Mouse (Mus musculus) liver, postnatal 0 days (tissue): ENCODE results near the gene Thsd7a. TPM values are rescaled to one million over a fixed set of nuclear protein-coding genes. Genes with fewer than 3 reads are reported as not detected.
A peak's percentile ranks its signal among the peaks of the same experiment; 100 is the strongest.

Experiments
- ATAC-seq: fragments of 200-750 bp; cut with Nextera tagmentation; 2 replicates; pipeline ENCODE4 v1.8.0; 2017; ENCODE audit warnings: mild to moderate bottlenecking, moderate library complexity
- DNase-seq: peaks from one replicate; pipeline ENCODE4 v3.0.0-alpha.2; 2016
- H3K27ac ChIP-seq: fragments of 300-500 bp; sonication (generic); 2 replicates; pipeline ENCODE4 v1.5.1; 2014; ENCODE audit warnings: antibody characterized with exemption, moderate library complexity, mild to moderate bottlenecking, low read depth
- H3K27me3 ChIP-seq: fragments of 300-500 bp; sonication (generic); 2 replicates; pipeline ENCODE4 v1.6.1; 2014; ENCODE audit warnings: low read length, control low read depth, mixed read lengths; ENCODE audit not compliant: insufficient read depth
- H3K36me3 ChIP-seq: fragments of 300-500 bp; sonication (generic); replicated peaks from 2 replicates; pipeline ENCODE4 v1.6.1; 2014; ENCODE audit warnings: mild to moderate bottlenecking, control low read depth, low read length, moderate library complexity, mixed read lengths; ENCODE audit not compliant: insufficient read depth
- H3K4me1 ChIP-seq: fragments of 300-500 bp; sonication (generic); 2 replicates; pipeline ENCODE4 v1.6.1; 2014; ENCODE audit warnings: antibody characterized with exemption, mild to moderate bottlenecking, control low read depth; ENCODE audit not compliant: insufficient read depth
- H3K4me2 ChIP-seq: fragments of 300-500 bp; sonication (generic); 2 replicates; pipeline ENCODE4 v1.6.1; 2014; ENCODE audit warnings: low read depth, mild to moderate bottlenecking, low read length, moderate library complexity, mixed read lengths
- H3K4me3 ChIP-seq: fragments of 300-500 bp; sonication (generic); 2 replicates; pipeline ENCODE4 v1.5.1; 2014; ENCODE audit warnings: low read depth, low read length
- H3K9ac ChIP-seq: fragments of 300-500 bp; sonication (generic); replicated peaks from 2 replicates; pipeline ENCODE4 v1.6.1; 2014; ENCODE audit warnings: mild to moderate bottlenecking, moderate library complexity
- H3K9me3 ChIP-seq: fragments of 300-500 bp; sonication (generic); 2 replicates; pipeline ENCODE4 v1.6.1; 2016; ENCODE audit warnings: mild to moderate bottlenecking, control low read depth, low read length, mixed read lengths
- CTCF ChIP-seq: sonication (generic); IDR thresholded peaks from 2 replicates; pipeline ENCODE4 v1.5.1; 2016; ENCODE audit warnings: antibody characterized with exemption, low read depth
- EP300 ChIP-seq: IDR thresholded peaks from 2 replicates; pipeline ENCODE4 v1.6.1; 2016; ENCODE audit warnings: antibody characterized with exemption, low read depth, mild to moderate bottlenecking
- WGBS: fragments of 180-500 bp; shearing (Covaris S2); extraction: QIAGEN DNeasy Blood & Tissue Kit; methylation state at CpG from one replicate; pipeline ENCODE4 v1.1.7; 2014; ENCODE audit not compliant: insufficient replicate concordance; 5-methylcytosine and 5-hydroxymethylcytosine counted together
- polyA plus RNA-seq: library from polyadenylated mRNA; unstranded; fragments of >200 nt; fragmentation: Nextera tagmentation; extraction: Ambion mirVana; gene quantifications from 2 replicates; pipeline ENCODE4 v1.2.1, GENCODE M21; 2015

The Thsd7a gene
- polyA plus RNA-seq, 1 experiment from 2014 or later: 0.33 TPM

- H3K27me3 ChIP-seq: no peaks in the 10 kb centered on the region
- DNase-seq (no peak), ATAC-seq (no peak)
- no peak overlapping the region for H3K4me2 ChIP-seq
- H3K9ac ChIP-seq: no peak overlapping the region
- WGBS: 74% methylated on average over 2 of the region's 2 CpGs
- H3K4me1 ChIP-seq: no peaks in the 10 kb centered on the region
- no peak for TF ChIP-seq EP300
- no peak for TF ChIP-seq CTCF
- H3K27ac ChIP-seq: no peak overlapping the region
- H3K9me3 ChIP-seq: no peaks in the 10 kb centered on the region
- H3K4me3 ChIP-seq: no peak overlapping the region
- no peaks in the 10 kb centered on the region for H3K36me3 ChIP-seq
Measured at GRCm38 (mm10) chr6:12445486-12445885, 303.7 kb downstream of the Thsd7a start.

- Histone ChIP-seq H3K27me3 (no peaks in the 10 kb centered on the region), H3K36me3 (no peaks in the 10 kb centered on the region), H3K27ac (no peak overlapping the region), H3K4me1 (no peaks in the 10 kb centered on the region), H3K9me3 (no peaks in the 10 kb centered on the region), H3K9ac (no peak overlapping the region), H3K4me2 (no peak overlapping the region), H3K4me3 (no peak overlapping the region)
- DNase-seq (no peak), ATAC-seq (no peak)
- TF ChIP-seq CTCF: no peak
- TF ChIP-seq EP300: no peak
Measured at GRCm38 (mm10) chr6:12439561-12439960, 309.6 kb downstream of the Thsd7a start.

DNA sequence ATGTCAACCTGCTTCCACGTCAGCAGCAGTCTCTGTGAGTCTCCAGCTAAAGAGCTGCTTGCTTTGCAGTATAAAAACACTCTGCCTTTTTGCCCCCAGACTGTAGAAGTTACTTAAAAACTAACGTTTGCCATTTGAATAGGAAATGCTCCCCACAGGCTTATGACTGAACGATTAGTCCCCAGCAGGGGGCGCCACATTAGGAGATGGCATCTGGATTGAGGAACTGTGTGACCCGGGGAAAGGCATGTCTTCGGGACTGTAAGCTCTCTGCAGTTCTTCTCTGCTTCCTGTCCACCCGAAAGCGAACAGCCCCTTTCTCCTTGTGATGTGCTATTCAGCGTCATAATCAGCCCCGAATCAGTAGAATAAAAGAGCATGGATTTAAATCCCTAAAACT, 330.1 kb downstream of the Thsd7a start:
- DNase-seq: no peak
- TF ChIP-seq EP300 (no peak), CTCF (peak; percentile 24; the same call in 1 of the 2 replicates)
- no peaks in the 10 kb centered on the region for H3K9me3 ChIP-seq
- no peak overlapping the region for H3K9ac ChIP-seq
- H3K36me3 ChIP-seq: no peaks in the 10 kb centered on the region
- H3K4me2 ChIP-seq: no peak overlapping the region
- H3K27me3 ChIP-seq: no peaks in the 10 kb centered on the region
- H3K27ac ChIP-seq: no peak overlapping the region
- no peaks in the 10 kb centered on the region for H3K4me1 ChIP-seq
- ATAC-seq: no peak
- WGBS: 79% methylated on average over 10 of the region's 10 CpGs
- no peak overlapping the region for H3K4me3 ChIP-seq

- Histone ChIP-seq H3K9ac (no peak overlapping the region), H3K9me3 (no peaks in the 10 kb centered on the region), H3K27ac (no peak overlapping the region), H3K27me3 (no peaks in the 10 kb centered on the region), H3K4me3 (no peak overlapping the region), H3K4me2 (no peak overlapping the region), H3K36me3 (no peaks in the 10 kb centered on the region), H3K4me1 (no peaks in the 10 kb centered on the region)
- TF ChIP-seq EP300 (no peak), CTCF (no peak)
- ATAC-seq (no peak), DNase-seq (no peak)
- WGBS: 59% methylated on average over 4 of the region's 4 CpGs
Measured at GRCm38 (mm10) chr6:12416976-12417375, 332.2 kb downstream of the Thsd7a start.

DNA sequence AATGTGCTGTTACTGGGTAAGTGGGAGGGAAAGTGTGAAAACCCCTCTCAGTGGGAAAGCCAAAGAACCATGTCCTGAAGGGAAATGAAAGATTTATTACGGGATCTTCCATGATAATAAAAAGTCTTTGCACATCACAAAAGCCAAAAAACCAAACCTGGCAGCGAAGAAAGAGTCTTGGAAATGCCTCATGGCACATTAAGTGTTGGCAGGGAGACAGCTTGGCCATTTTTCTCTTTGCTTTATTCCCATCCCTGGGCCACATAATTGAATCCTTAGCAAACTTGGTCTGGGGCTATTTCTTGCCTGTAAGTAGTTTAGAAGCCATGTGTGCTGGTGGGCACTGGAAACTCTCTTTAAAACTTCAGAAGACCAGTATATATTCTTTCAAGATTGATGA, 344.8 kb downstream of the Thsd7a start:
- Histone ChIP-seq H3K27me3 (no peaks in the 10 kb centered on the region), H3K36me3 (no peaks in the 10 kb centered on the region), H3K9ac (no peak overlapping the region), H3K27ac (no peak overlapping the region), H3K4me1 (no peaks in the 10 kb centered on the region), H3K4me3 (no peak overlapping the region), H3K9me3 (no peaks in the 10 kb centered on the region), H3K4me2 (no peak overlapping the region)
- TF ChIP-seq EP300: no peak
- no peak for TF ChIP-seq CTCF
- no peak for DNase-seq
- ATAC-seq: no peak
- 75% methylated on average over 2 of the region's 2 CpGs for WGBS

- WGBS: 86% methylated on average over 1 of the region's 1 CpGs
- DNase-seq (no peak), ATAC-seq (no peak)
- Histone ChIP-seq H3K4me1 (no peaks in the 10 kb centered on the region), H3K4me3 (no peak overlapping the region), H3K27ac (no peak overlapping the region), H3K9ac (no peak overlapping the region), H3K9me3 (no peaks in the 10 kb centered on the region), H3K4me2 (no peak overlapping the region), H3K27me3 (no peaks in the 10 kb centered on the region), H3K36me3 (no peaks in the 10 kb centered on the region)
- TF ChIP-seq EP300 (no peak), CTCF (no peak)
Measured at GRCm38 (mm10) chr6:12402996-12403395, 346.2 kb downstream of the Thsd7a start.

DNA sequence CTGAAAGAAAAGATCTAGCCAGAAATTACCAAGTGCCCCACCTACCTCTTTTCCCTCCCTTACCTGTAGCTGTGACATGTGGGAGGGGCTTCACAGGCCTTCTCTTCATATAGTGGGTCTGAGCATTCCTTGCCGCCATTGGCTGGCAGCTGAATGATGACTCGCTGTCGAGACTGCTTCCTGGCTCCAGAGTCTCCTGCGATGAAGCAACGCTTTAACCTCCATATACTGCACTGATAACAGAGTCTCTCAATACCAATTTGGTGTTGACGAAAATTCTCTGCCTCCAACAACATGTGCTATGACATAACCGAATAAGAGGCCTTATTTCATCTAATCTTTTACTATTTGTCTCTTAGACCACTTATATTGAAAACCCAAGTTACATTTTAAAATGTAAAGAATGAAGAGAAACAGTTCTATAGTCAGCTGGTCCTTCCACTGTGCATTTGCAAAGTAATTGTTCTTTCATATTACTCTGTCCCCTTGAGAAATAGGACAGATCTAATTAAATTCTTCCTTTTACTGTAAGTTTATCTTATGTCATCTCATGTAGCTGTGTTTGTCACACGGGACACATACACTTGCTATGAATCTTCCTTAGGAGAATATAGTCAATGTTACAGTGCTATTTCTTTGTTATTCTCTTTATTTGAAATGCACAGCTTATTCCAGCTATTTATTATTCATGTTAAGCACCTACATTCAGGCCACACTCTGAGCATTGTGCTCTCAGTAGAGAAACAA, 351.3 kb downstream of the Thsd7a start:
- Histone ChIP-seq H3K27ac (no peak overlapping the region), H3K36me3 (no peaks in the 10 kb centered on the region), H3K4me2 (no peak overlapping the region), H3K4me1 (no peaks in the 10 kb centered on the region), H3K27me3 (no peaks in the 10 kb centered on the region), H3K4me3 (no peak overlapping the region), H3K9me3 (no peaks in the 10 kb centered on the region), H3K9ac (no peak overlapping the region)
- 81% methylated on average over 8 of the region's 8 CpGs for WGBS
- no peak for DNase-seq
- no peak for TF ChIP-seq EP300
- no peak for TF ChIP-seq CTCF
- no peak for ATAC-seq
